Mouse (Mus musculus) fibroblast of lung, adult 2 months (primary cell): Measurements from ENCODE around the gene Casq2.

Experiments
- DNase-seq: peaks from one replicate; pipeline ENCODE4 v3.0.0-alpha.2; 2011; ENCODE audit warnings: low read depth

The Casq2 gene

GRCm38 (mm10) chr3:102193488-102194290, 107.5 kb downstream of the Casq2 start:
- no peak for DNase-seq

GRCm38 (mm10) chr3:102194291-102195051, 108.3 kb downstream of the Casq2 start:
- DNase-seq: no peak

- no peak for DNase-seq
Observed at GRCm38 (mm10) chr3:102195762-102196161, 109.5 kb downstream of the Casq2 start.
